Mouse (Mus musculus) left cerebral cortex, postnatal 4 days (tissue): ENCODE measurements around the gene Clec11a. TPM values are rescaled to one million over a fixed set of nuclear protein-coding genes. Genes with fewer than 3 reads are reported as not detected.
"Not testable (repeated sequence)": the region's sequence is repeated elsewhere in the genome, so short reads cannot be mapped to it uniquely, and the experiment has no call there.

Experiments used
- DNase-seq: peaks from one replicate; pipeline ENCODE4 v3.0.0-alpha.2; 2022
- intact Hi-C: fragments of 180-260 bp; cut with DNase I; formaldehyde crosslinking; loops from one replicate; pipeline ENCODE4 v1.15.1; 2025
- total RNA-seq, 2 experiments: library from RNA; stranded (reverse); gene quantifications; 2 replicates each; pipeline ENCODE4 v1.2.3; 2021

The Clec11a gene
- total RNA-seq, 2 experiments from 2014 or later: 2.5 to 2.8 TPM

GRCm38 (mm10) chr7:44332336-44332735, 25.6 kb upstream of the Clec11a start:
- intact Hi-C loops: no loop called here
- no peak for DNase-seq

- intact Hi-C loops: no loop called here
- no peak for DNase-seq
Measured at GRCm38 (mm10) chr7:44326614-44327013, 19.9 kb upstream of the Clec11a start.

- intact Hi-C loops: no loop called here
- DNase-seq: no peak
Measured at GRCm38 (mm10) chr7:44322290-44322689, 15.6 kb upstream of the Clec11a start.

- intact Hi-C loops: no loop called here
- peak; percentile 78 for DNase-seq
Measured at GRCm38 (mm10) chr7:44320886-44321285, 14.2 kb upstream of the Clec11a start.

GRCm38 (mm10) chr7:44317913-44318312, 11.2 kb upstream of the Clec11a start:
- intact Hi-C loops: loop anchor here (10.0 kb wide), 1 partner anchor 53 kb away; the partner anchor contains the start of gene Gm15517

GRCm38 (mm10) chr7:44312484-44312883, 5.8 kb upstream of the Clec11a start:
- intact Hi-C loops: loop anchor here (10.0 kb wide), 1 partner anchor 48 kb away; the partner anchor contains the start of gene Gm15517
- DNase-seq: no peak

More at GRCm38 (mm10) chr7:44317913-44318312, 11.2 kb upstream of the Clec11a start:
- DNase-seq: peak; percentile 39

GRCm38 (mm10) chr7:44311713-44312304, 5.1 kb upstream of the Clec11a start:
- intact Hi-C loops: loop anchor here (10.0 kb wide), 1 partner anchor 47 kb away; the partner anchor contains the start of gene Gm15517
- no peak for DNase-seq

GRCm38 (mm10) chr7:44310878-44311712, 4.4 kb upstream of the Clec11a start:
- intact Hi-C loops: loop anchor here (10.0 kb wide), 1 partner anchor 46 kb away; the partner anchor contains the start of gene Gm15517
- peak; percentile 43 for DNase-seq

GRCm38 (mm10) chr7:44310285-44310877, 3.7 kb upstream of the Clec11a start:
- intact Hi-C loops: loop anchor here (10.0 kb wide), 1 partner anchor 46 kb away; the partner anchor contains the start of gene Gm15517
- peak; percentile 17 for DNase-seq

- DNase-seq: no peak
- intact Hi-C loops: loop anchor here (10.0 kb wide), 1 partner anchor 45 kb away; the partner anchor contains the start of gene Gm15517
Measured at GRCm38 (mm10) chr7:44309475-44310284, 3.0 kb upstream of the Clec11a start, which contains the start of gene Shank1. TSS of gene Shank1 (plus strand) at chr7:44310253.

- intact Hi-C loops: no loop called here
- DNase-seq: no peak
Measured at GRCm38 (mm10) chr7:44307261-44308020, 739 bp upstream of the Clec11a start.

- intact Hi-C loops: no loop called here
- DNase-seq: peak; percentile 16
Measured at GRCm38 (mm10) chr7:44305686-44306085, 1.0 kb downstream of the Clec11a start.

- intact Hi-C loops: no loop called here
- peak; percentile 98 for DNase-seq
Measured at GRCm38 (mm10) chr7:44304775-44305641, 1.7 kb downstream of the Clec11a start.

GRCm38 (mm10) chr7:44304463-44304774, 2.3 kb downstream of the Clec11a start:
- intact Hi-C loops: no loop called here
- no peak for DNase-seq

GRCm38 (mm10) chr7:44303346-44304340, 3.1 kb downstream of the Clec11a start:
- intact Hi-C loops: no loop called here
- no peak for DNase-seq

- DNase-seq, intact Hi-C loops: not testable (repeated sequence)
Measured at GRCm38 (mm10) chr7:44297501-44297900, 9.2 kb downstream of the Clec11a start.

GRCm38 (mm10) chr7:44291418-44291817, 15.3 kb downstream of the Clec11a start:
- intact Hi-C loops: no loop called here

More at GRCm38 (mm10) chr7:44291418-44291817, 15.3 kb downstream of the Clec11a start:
- DNase-seq: no peak
